ENCODE assay signal across 8 mouse cellular contexts in genomic region chr4:137487286-137488000, GRCm38 (mm10). TPM values are rescaled to one million over a fixed set of nuclear protein-coding genes. Genes with fewer than 3 reads are reported as not detected.
DNase-seq lines count a peak whose midpoint lies in the region; ATAC-seq and TF ChIP-seq lines count a peak whose summit lies in the region.

No protein-coding gene starts in this region.

- H3K4me3 ChIP-seq in embryonic facial prominence, embryonic 10.5 days = no peak overlapping the region
- no peak overlapping the region for H3K4me3 ChIP-seq in limb, embryonic 13.5 days
- no peak overlapping the region for H3K4me3 ChIP-seq in small intestine, adult 2 months (ENCODE audit: low read depth, low read length)

- H3K36me3 ChIP-seq in embryonic facial prominence, embryonic 10.5 days (replicated peaks) = no peaks in the 10 kb centered on the region
- no peaks in the 10 kb centered on the region for H3K36me3 ChIP-seq in limb, embryonic 13.5 days
- no peaks in the 10 kb centered on the region for H3K36me3 ChIP-seq in small intestine, adult 2 months (ENCODE audit: control insufficient read depth, insufficient read depth, low read length)

- ATAC-seq in limb, embryonic 13.5 days (ENCODE audit: low FRiP score, low read depth) = peak; percentile 22; the same call in 1 of the 2 replicates
- ATAC-seq in erythroid progenitor cell, adult 5-6 weeks (replicated peaks; ENCODE audit: low FRiP score, poor library complexity, severe bottlenecking) = no peak

- peak; percentile 71 for DNase-seq in embryo, embryonic 10 days (ENCODE audit: low spot score)
- DNase-seq in embryo, embryonic 11 days = no peak
- peak; percentile 40 for DNase-seq in embryonic facial prominence, embryonic 10.5 days (ENCODE audit: low spot score)
- DNase-seq in heart, postnatal 14 days = peak; percentile 86 to 90
- DNase-seq in thymus, postnatal 25 days = no peak

- TF ChIP-seq POLR2A in small intestine, adult 2 months (IDR thresholded peaks at IDR 0.05; ENCODE audit: low read depth, low read length) = no peak

- no peak for TF ChIP-seq CTCF in small intestine, adult 2 months (IDR thresholded peaks at IDR 0.05; ENCODE audit: extremely low read depth, insufficient read length, insufficient replicate concordance, low read depth, low read length)

- H3K9me3 ChIP-seq in embryonic facial prominence, embryonic 10.5 days = no peaks in the 10 kb centered on the region
- no peaks in the 10 kb centered on the region for H3K9me3 ChIP-seq in limb, embryonic 13.5 days

- peaks cover 71% of the 10 kb centered on the region for H3K4me1 ChIP-seq in embryonic facial prominence, embryonic 10.5 days
- peaks cover 71% of the 10 kb centered on the region for H3K4me1 ChIP-seq in limb, embryonic 13.5 days
- peaks cover 15% of the 10 kb centered on the region for H3K4me1 ChIP-seq in small intestine, adult 2 months (ENCODE audit: control insufficient read depth, insufficient read depth, insufficient read length, low read length)

- H3K9ac ChIP-seq in limb, embryonic 13.5 days = peak overlapping the region; percentile 50

- intact Hi-C loops in heart, postnatal 14 days (cut with DNase I) = no loop called here

- peak overlapping the region; percentile 0; the same call in 1 of the 2 replicates for H3K4me2 ChIP-seq in limb, embryonic 13.5 days (replicated peaks)

- peak overlapping the region; percentile 68 for H3K27ac ChIP-seq in embryonic facial prominence, embryonic 10.5 days (replicated peaks)
- peak overlapping the region; percentile 90 for H3K27ac ChIP-seq in limb, embryonic 13.5 days
- H3K27ac ChIP-seq in small intestine, adult 2 months (ENCODE audit: insufficient read depth, low read depth, low read length) = peak overlapping the region; percentile 74

- no peaks in the 10 kb centered on the region for H3K27me3 ChIP-seq in embryonic facial prominence, embryonic 10.5 days (replicated peaks; ENCODE audit: low read depth, poor library complexity, severe bottlenecking)
- H3K27me3 ChIP-seq in limb, embryonic 13.5 days = no peaks in the 10 kb centered on the region
- H3K27me3 ChIP-seq in small intestine, adult 2 months (ENCODE audit: control insufficient read depth, insufficient read depth, low read length) = no peaks in the 10 kb centered on the region

- 41% methylated on average over 10 of the region's 10 CpGs for WGBS in embryonic facial prominence, embryonic 10.5 days
- WGBS in limb, embryonic 13.5 days = 42% methylated on average over 10 of the region's 10 CpGs
- 52% methylated on average over 10 of the region's 10 CpGs for WGBS in small intestine, adult 2 months

RNA-seq across cellular contexts. Expression of gene Hspg2, which starts 18.9 kb away (rescaled TPM):
- 17.4 and 19.6 TPM in 2 replicates for polyA plus RNA-seq in embryonic facial prominence, embryonic 10.5 days (2016; fragmentation: Nextera tagmentation; extraction: Ambion mirVana)
- 100 to 1,000 TPM; 436 to 447 TPM for total RNA-seq in heart, postnatal 14 days (2021)
- 29.4 and 29.6 TPM in 2 replicates for polyA plus RNA-seq in limb, embryonic 13.5 days (2015; fragmentation: Nextera tagmentation; extraction: Ambion mirVana)
- polyA plus RNA-seq in small intestine, adult 2 months (2012; rRNA removed) = 38.2 and 40.5 TPM in 2 replicates
- total RNA-seq in erythroid progenitor cell, adult 5-6 weeks (2015; ENCODE audit: low replicate concordance) = not detected in 2 replicates
- 0.13 TPM in 1 of 2 replicates, not detected in the other for total RNA-seq in erythroid progenitor cell, adult 5-6 weeks (2017; ENCODE audit: low replicate concordance)

RNA-seq across cellular contexts. Expression of gene 1700013G24Rik, which starts 34.4 kb away (rescaled TPM):
- polyA plus RNA-seq in embryonic facial prominence, embryonic 10.5 days (2016; fragmentation: Nextera tagmentation; extraction: Ambion mirVana) = not detected in 2 replicates
- total RNA-seq in heart, postnatal 14 days (2021) = not detected
- 0.18 TPM in 1 of 2 replicates, not detected in the other for polyA plus RNA-seq in limb, embryonic 13.5 days (2015; fragmentation: Nextera tagmentation; extraction: Ambion mirVana)
- not detected in 2 replicates for polyA plus RNA-seq in small intestine, adult 2 months (2012; rRNA removed)
- not detected in 2 replicates for total RNA-seq in erythroid progenitor cell, adult 5-6 weeks (2015; ENCODE audit: low replicate concordance)
- not detected in 2 replicates for total RNA-seq in erythroid progenitor cell, adult 5-6 weeks (2017; ENCODE audit: low replicate concordance)

RNA-seq across cellular contexts. Expression of gene Cela3b, which starts 57.1 kb away (rescaled TPM):
- polyA plus RNA-seq in embryonic facial prominence, embryonic 10.5 days (2016; fragmentation: Nextera tagmentation; extraction: Ambion mirVana) = not detected in 2 replicates
- total RNA-seq in heart, postnatal 14 days (2021) = not detected
- polyA plus RNA-seq in limb, embryonic 13.5 days (2015; fragmentation: Nextera tagmentation; extraction: Ambion mirVana) = 0.15 TPM in 1 of 2 replicates, not detected in the other
- polyA plus RNA-seq in small intestine, adult 2 months (2012; rRNA removed) = 42.4 and 23,172 TPM in 2 replicates
- not detected in 2 replicates for total RNA-seq in erythroid progenitor cell, adult 5-6 weeks (2015; ENCODE audit: low replicate concordance)
- total RNA-seq in erythroid progenitor cell, adult 5-6 weeks (2017; ENCODE audit: low replicate concordance) = not detected in 2 replicates

Comparison
In these comparisons a context has a peak if more than half of its experiments do, and no peak if none do; other contexts are left out.
1. DNase-seq: peak in embryo, embryonic 10 days (single experiment), embryonic facial prominence, embryonic 10.5 days (single experiment) and heart, postnatal 14 days (2 of 2); none in embryo, embryonic 11 days (single experiment) and thymus, postnatal 25 days (single experiment).
2. RNA of gene Cela3b, which starts 57.1 kb away (polyA plus RNA-seq): 42.4 to 23,172 TPM in small intestine, adult 2 months; 0.15 TPM in limb, embryonic 13.5 days and not detected in embryonic facial prominence, embryonic 10.5 days; every median in the first group is over 10 times any median in the second.
3. Peak in every context shown above with its lines, with median percentiles within 50 percentile points of each other: H3K27ac ChIP-seq.